Mouse (Mus musculus): Measurements from ENCODE around the gene Lce1e. TPM values are rescaled to one million over a fixed set of nuclear protein-coding genes. Genes with fewer than 3 reads are reported as not detected.
A peak's percentile ranks its signal among the peaks of the same experiment; 100 is the strongest.
"Not testable (repeated sequence)": the region's sequence is repeated elsewhere in the genome, so short reads cannot be mapped to it uniquely, and the experiment has no call there.

The Lce1e gene
- not detected for total RNA-seq (2021)

GRCm38 (mm10) chr3:92708974-92709373 is at the start of gene Lce1e:
Gene Lce1e (minus strand): TSS chr3:92709074.
- no peak for DNase-seq
- intact Hi-C loops (cut with DNase I) = no loop called here

- no peak for DNase-seq
- intact Hi-C loops (cut with DNase I) = no loop called here
These were observed 44.3 kb upstream of the Lce1e start for GRCm38 (mm10) chr3:92753197-92753596.

- intact Hi-C loops (cut with DNase I) = no loop called here
- no peak for DNase-seq
These were observed 43.4 kb upstream of the Lce1e start, which contains the start of gene Lce1g for GRCm38 (mm10) chr3:92752238-92752637. Gene Lce1g (minus strand): TSS chr3:92752338.

- intact Hi-C loops (cut with DNase I) = no loop called here
- no peak for DNase-seq
These were observed 30.1 kb upstream of the Lce1e start, which contains the start of gene Gm38119 for GRCm38 (mm10) chr3:92738996-92739395. Gene Gm38119 (minus strand): TSS chr3:92739096.

GRCm38 (mm10) chr3:92722631-92723030 is 13.8 kb upstream of the Lce1e start:
- intact Hi-C loops (cut with DNase I) = no loop called here
- no peak for DNase-seq

GRCm38 (mm10) chr3:92720250-92720649 is 11.4 kb upstream of the Lce1e start, which contains the start of gene Lce1f:
Gene Lce1f (minus strand): TSS chr3:92720350.
- DNase-seq = no peak
- intact Hi-C loops (cut with DNase I) = no loop called here

- DNase-seq = no peak
- intact Hi-C loops (cut with DNase I) = no loop called here
These were observed 6.2 kb upstream of the Lce1e start for GRCm38 (mm10) chr3:92715122-92715521.

GRCm38 (mm10) chr3:92694613-92695012 is 14.3 kb downstream of the Lce1e start:
- DNase-seq = no peak
- intact Hi-C loops (cut with DNase I) = no loop called here

- no peak for DNase-seq
- intact Hi-C loops (cut with DNase I) = no loop called here
These were observed 17.2 kb downstream of the Lce1e start for GRCm38 (mm10) chr3:92691688-92692087.

- DNase-seq = peak; percentile 7 to 13
- intact Hi-C loops (cut with DNase I) = not testable (repeated sequence)
These were observed 19.7 kb downstream of the Lce1e start for GRCm38 (mm10) chr3:92689154-92689553.

- intact Hi-C loops (cut with DNase I) = no loop called here
- no peak for DNase-seq
These were observed 21.8 kb downstream of the Lce1e start, which contains the start of gene Lce1d for GRCm38 (mm10) chr3:92687110-92687509. Gene Lce1d (minus strand): TSS chr3:92687210.

GRCm38 (mm10) chr3:92678947-92679346 is 29.9 kb downstream of the Lce1e start, which contains the start of gene Lce1c:
Gene Lce1c (plus strand): TSS chr3:92679247.
- intact Hi-C loops (cut with DNase I) = no loop called here
- DNase-seq = no peak

GRCm38 (mm10) chr3:92670215-92670614 is 38.7 kb downstream of the Lce1e start, which contains the start of gene Lce1a2:
Gene Lce1a2 (minus strand): TSS chr3:92670315.
- no peak for DNase-seq
- intact Hi-C loops (cut with DNase I) = no loop called here

Other genes with a start within 250 kb of the Lce1e start
- gene Sprr1a, start 223.2 kb downstream of the Lce1e start, total RNA-seq (2021) = not detected
- not detected for gene Sprr4, start 208.6 kb downstream of the Lce1e start, total RNA-seq (2021)
- gene 2310046K23Rik, start 174.6 kb downstream of the Lce1e start, total RNA-seq (2021) = not detected
- gene Ivl, start 135.3 kb downstream of the Lce1e start, total RNA-seq (2021) = not detected
- gene Smcp, start 120.1 kb downstream of the Lce1e start, total RNA-seq (2021) = not detected
- not detected for gene 2210017I01Rik, start 101.6 kb downstream of the Lce1e start, total RNA-seq (2021)
- gene Lce6a, start 87.4 kb downstream of the Lce1e start, total RNA-seq (2021) = not detected
- not detected for gene Lce1a1, start 60.8 kb downstream of the Lce1e start, total RNA-seq (2021)
- not detected for gene Lce1b, start 52.1 kb downstream of the Lce1e start, total RNA-seq (2021)
- gene Lce1a2, start 38.8 kb downstream of the Lce1e start, total RNA-seq (2021) = not detected
- not detected for gene Lce1c, start 29.8 kb downstream of the Lce1e start, total RNA-seq (2021)
- gene Lce1d, start 21.9 kb downstream of the Lce1e start, total RNA-seq (2021) = not detected
- not detected for gene Lce1f, start 11.3 kb upstream of the Lce1e start, total RNA-seq (2021)
- gene Gm38119, start 30.0 kb upstream of the Lce1e start, total RNA-seq (2021) = not detected
- not detected for gene Lce1g, start 43.3 kb upstream of the Lce1e start, total RNA-seq (2021)
- not detected for gene Lce1h, start 56.0 kb upstream of the Lce1e start, total RNA-seq (2021)
- gene Lce1i, start 69.8 kb upstream of the Lce1e start, total RNA-seq (2021) = not detected
- not detected for gene Lce1j, start 81.4 kb upstream of the Lce1e start, total RNA-seq (2021)
- not detected for gene Lce1k, start 98.8 kb upstream of the Lce1e start, total RNA-seq (2021)
- not detected for gene Kprp, start 118.2 kb upstream of the Lce1e start, total RNA-seq (2021)
- not detected for gene Lce1l, start 142.2 kb upstream of the Lce1e start, total RNA-seq (2021)
- not detected for gene 2310050C09Rik, start 161.1 kb upstream of the Lce1e start, total RNA-seq (2021)
- not detected for gene Lce3a, start 217.2 kb upstream of the Lce1e start, total RNA-seq (2021)
- not detected for gene Lce3b, start 223.9 kb upstream of the Lce1e start, total RNA-seq (2021)
- gene Lce3c, start 235.4 kb upstream of the Lce1e start, total RNA-seq (2021) = not detected
- gene Lce3d, start 248.3 kb upstream of the Lce1e start, total RNA-seq (2021) = not detected

Data from heart, postnatal 10 days (tissue).